Mouse (Mus musculus) stomach, postnatal 0 days (tissue): ENCODE results near the gene Cdc42ep1.

Experiments
- CTCF ChIP-seq: IDR thresholded peaks from 2 replicates; pipeline ENCODE4 v1.5.1; 2016; ENCODE audit warnings: antibody characterized with exemption, low read depth, mild to moderate bottlenecking, moderate library complexity
- EP300 ChIP-seq: optimal IDR thresholded peaks from 2 replicates; pipeline ENCODE3; 2016; ENCODE audit warnings: antibody characterized with exemption

DNA sequence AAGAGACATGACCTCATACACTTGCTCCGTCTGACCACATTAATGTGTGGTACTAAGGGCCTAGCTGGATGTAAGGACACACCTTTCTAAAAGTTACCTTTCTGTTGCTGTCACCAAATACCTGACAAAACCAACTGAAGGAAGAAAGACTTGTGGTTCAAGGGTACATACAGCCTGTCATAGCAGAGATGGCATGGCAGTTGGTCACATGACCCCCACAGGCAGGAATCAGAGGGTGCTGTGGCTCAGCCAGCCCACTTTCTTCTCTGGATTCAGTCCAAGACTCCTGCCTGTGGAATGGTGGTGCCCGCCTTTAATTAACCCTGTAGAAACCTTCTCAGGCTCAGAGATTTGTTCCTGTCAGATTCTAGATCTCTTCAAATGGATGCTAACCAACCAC, 20.7 kb downstream of the Cdc42ep1 start:
- no peak for TF ChIP-seq CTCF
- TF ChIP-seq EP300, result no peak
